Mouse (Mus musculus): ENCODE measurements around the gene Xrcc1.

DNA sequence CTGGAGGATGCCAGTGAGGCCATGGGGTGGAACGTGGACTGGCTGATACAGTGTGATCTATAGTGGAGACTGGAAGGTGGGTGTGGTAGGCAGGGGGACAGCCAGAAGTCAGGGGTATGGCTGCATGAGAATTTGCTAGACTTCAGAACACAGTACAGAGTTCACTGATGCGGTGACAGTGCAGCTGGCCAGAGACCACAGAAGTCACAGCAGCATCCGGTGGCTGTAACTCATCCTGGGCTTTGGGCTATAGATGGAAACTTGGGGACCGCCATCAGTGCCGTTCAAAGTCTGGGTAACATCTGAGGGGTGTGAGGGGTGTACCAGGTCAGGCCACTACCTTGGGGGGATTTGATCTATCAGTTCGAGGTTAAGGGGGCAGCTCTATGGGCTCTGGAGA, 22.4 kb upstream of the Xrcc1 start:
- TF ChIP-seq FLI1 (IDR thresholded peaks at IDR 0.05; ENCODE audit: low read length), result no peak
- TF ChIP-seq GATA1 (IDR thresholded peaks at IDR 0.05; ENCODE audit: borderline replicate concordance, low read length), result no peak
